Mouse (Mus musculus) E14TG2a.4 (cell line): Measurements from ENCODE around the gene Avpr1b.
A peak's percentile ranks its signal among the peaks of the same experiment; 100 is the strongest.
"Not testable (repeated sequence)": the region's sequence is repeated elsewhere in the genome, so short reads cannot be mapped to it uniquely, and the experiment has no call there.

Experiments used
- H3K27me3 ChIP-seq: 2 replicates; pipeline ENCODE4 v1.6.1; 2014; ENCODE audit warnings: low read length, control low read depth; ENCODE audit not compliant: insufficient read depth
- H3K36me3 ChIP-seq: 2 replicates; pipeline ENCODE4 v1.6.1; 2014; ENCODE audit warnings: low read length, control low read depth; ENCODE audit not compliant: insufficient read depth
- H3K4me1 ChIP-seq: replicated peaks from 2 replicates; pipeline ENCODE4 v1.6.1; 2014; ENCODE audit warnings: low read depth, low read length, control low read depth
- H3K4me3 ChIP-seq: replicated peaks from 2 replicates; pipeline ENCODE4 v1.5.1; 2014; ENCODE audit warnings: mild to moderate bottlenecking, low read length
- H3K9me3 ChIP-seq: 2 replicates; pipeline ENCODE4 v1.6.1; 2014; ENCODE audit warnings: low read length, control low read depth
- CTCF ChIP-seq: conservative IDR thresholded peaks from 2 replicates; pipeline ENCODE4 v1.5.1; 2014; ENCODE audit warnings: low read length
- NANOG ChIP-seq: IDR thresholded peaks from 2 replicates; pipeline ENCODE4 v1.6.1; 2014; ENCODE audit warnings: borderline replicate concordance, low read length, mixed read lengths
- POU5F1 ChIP-seq: IDR thresholded peaks from 2 replicates; pipeline ENCODE4 v1.6.1; 2014; ENCODE audit warnings: low read length, borderline replicate concordance

Gene Avpr1b

GRCm38 (mm10) chr1:131598905-131599304 lies at the start of gene Avpr1b:
Avpr1b (plus strand) TSS chr1:131599239.
- Histone ChIP-seq H3K36me3 (no peaks in the 10 kb centered on the region), H3K4me3 (peak within 1 kb of the TSS; percentile 37), H3K27me3 (peaks cover 39% of the 10 kb centered on the region), H3K9me3 (no peaks in the 10 kb centered on the region), H3K4me1 (peaks cover 21% of the 10 kb centered on the region)
- TF ChIP-seq NANOG (no peak), POU5F1 (no peak), CTCF (no peak)

- H3K36me3 ChIP-seq = no peaks in the 10 kb centered on the region
- H3K9me3 ChIP-seq = no peaks in the 10 kb centered on the region
- no peaks in the 10 kb centered on the region for H3K27me3 ChIP-seq
- H3K4me3 ChIP-seq = no peak overlapping the region
- TF ChIP-seq POU5F1 = no peak
- no peak for TF ChIP-seq CTCF
- TF ChIP-seq NANOG = no peak
- peaks cover 35% of the 10 kb centered on the region for H3K4me1 ChIP-seq
Measured at GRCm38 (mm10) chr1:131551956-131552355, 47.1 kb upstream of the Avpr1b start.

DNA sequence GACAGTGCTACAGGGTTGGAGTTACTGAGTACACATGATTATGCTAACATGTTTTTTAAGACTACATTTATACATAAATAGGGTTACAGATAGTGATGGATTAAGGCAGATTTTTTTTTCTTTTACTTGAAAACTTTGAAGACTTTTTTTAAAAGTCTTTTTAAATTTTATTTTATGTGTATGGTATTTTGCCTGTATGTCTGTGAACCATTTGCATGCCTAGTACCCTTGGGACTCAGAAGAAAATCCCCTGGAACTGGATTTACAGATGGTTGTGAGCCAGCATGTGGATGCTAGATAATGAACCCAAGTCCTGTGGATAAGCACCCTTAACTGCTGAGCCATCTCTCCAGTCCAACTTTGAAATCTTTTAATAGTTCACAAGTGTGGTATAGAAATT lies 45.6 kb upstream of the Avpr1b start:
- TF ChIP-seq POU5F1 (no peak), NANOG (no peak), CTCF (no peak)
- Histone ChIP-seq H3K36me3 (no peaks in the 10 kb centered on the region), H3K9me3 (peaks cover 5% of the 10 kb centered on the region), H3K27me3 (no peaks in the 10 kb centered on the region), H3K4me3 (no peak overlapping the region), H3K4me1 (peaks cover 36% of the 10 kb centered on the region)

DNA sequence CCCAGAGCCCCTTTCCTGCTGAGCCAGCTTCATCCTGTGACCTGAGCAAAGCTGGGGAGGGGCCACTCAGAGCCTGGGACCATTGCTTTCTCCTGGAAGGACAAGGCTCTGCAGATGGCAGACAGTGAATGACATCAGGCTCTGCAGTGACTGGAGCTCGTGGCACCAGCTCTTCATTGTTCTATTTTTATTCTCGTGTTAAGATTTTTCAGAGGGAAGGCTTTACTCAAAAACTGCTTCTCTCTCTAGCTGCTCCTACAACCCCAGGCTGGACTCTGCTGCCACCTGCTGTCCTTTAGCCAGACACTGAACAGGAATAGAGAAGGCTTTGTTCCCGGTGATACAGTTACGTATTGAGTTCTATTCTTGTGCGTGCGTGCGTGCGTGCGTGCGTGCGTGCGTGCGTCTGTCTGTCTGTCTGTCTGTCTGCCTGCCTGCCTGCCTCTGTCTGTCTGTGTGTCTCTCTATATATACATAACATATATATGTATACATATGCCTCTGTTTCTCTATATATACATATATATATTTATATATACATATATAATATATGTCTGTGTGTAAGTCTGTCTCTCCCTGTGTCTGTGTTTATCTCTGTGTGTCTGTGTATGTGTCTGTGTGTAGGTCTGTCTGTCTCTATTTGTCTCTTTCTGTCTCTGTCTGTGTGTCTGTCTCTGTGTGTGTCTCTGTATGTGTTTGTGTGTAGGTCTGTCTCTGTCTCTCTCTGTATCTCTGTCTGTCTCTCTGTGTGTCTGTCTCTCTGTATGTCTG lies 43.8 kb upstream of the Avpr1b start:
- peak; percentile 51 for TF ChIP-seq CTCF
- TF ChIP-seq POU5F1 = no peak
- TF ChIP-seq NANOG = no peak
- Histone ChIP-seq H3K9me3 (peaks cover 21% of the 10 kb centered on the region), H3K27me3 (no peaks in the 10 kb centered on the region), H3K4me3 (no peak overlapping the region), H3K36me3 (no peaks in the 10 kb centered on the region), H3K4me1 (peaks cover 29% of the 10 kb centered on the region)

DNA sequence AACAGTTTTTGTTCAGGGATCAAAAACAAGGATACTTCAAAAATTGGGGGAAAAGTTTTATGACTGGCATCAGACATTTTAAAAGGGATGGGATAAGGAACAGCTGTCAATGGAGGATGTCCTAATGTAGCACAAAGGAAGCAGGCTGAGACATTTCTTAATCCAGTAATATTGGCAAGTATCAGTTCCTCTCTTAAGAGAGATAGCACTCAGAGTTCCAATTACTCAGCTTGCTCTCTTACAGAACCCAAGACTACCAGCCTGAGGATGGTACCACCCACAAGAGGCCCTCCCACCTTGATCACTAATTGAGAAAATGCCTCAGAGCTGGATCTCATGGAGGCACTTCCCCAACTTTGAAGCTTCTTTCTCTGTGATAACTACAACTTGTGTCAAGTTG lies 38.5 kb upstream of the Avpr1b start:
- Histone ChIP-seq H3K4me3 (no peak overlapping the region), H3K4me1 (peaks cover 20% of the 10 kb centered on the region)
- TF ChIP-seq CTCF (no peak), POU5F1 (no peak), NANOG (no peak)

DNA sequence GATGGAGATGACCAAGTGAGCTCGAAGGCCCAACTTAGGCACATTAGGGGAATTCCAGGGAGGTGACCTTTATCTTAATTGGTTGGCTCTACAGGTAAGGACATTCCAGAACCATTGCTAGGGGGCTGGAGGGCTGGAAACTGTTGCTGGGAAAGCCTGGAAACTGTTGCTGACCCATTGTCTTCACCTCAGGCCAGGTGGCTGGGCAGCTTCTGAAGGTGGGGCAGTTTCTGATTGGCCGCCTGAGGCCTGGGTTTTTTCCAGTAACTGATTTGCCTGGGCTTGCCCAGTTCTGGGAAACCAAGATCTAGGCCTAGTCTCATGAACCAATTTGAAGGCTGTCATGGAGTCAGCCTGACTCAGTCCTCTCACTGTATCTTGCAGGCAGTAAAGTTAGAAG lies 37.0 kb upstream of the Avpr1b start:
- H3K9me3 ChIP-seq = peaks cover 49% of the 10 kb centered on the region
- TF ChIP-seq NANOG = no peak
- no peak for TF ChIP-seq CTCF
- no peak for TF ChIP-seq POU5F1
- H3K36me3 ChIP-seq = no peaks in the 10 kb centered on the region
- H3K4me1 ChIP-seq = peaks cover 14% of the 10 kb centered on the region
- no peak overlapping the region for H3K4me3 ChIP-seq
- no peaks in the 10 kb centered on the region for H3K27me3 ChIP-seq

More for the DNA sequence above, 38.5 kb upstream of the Avpr1b start:
- no peaks in the 10 kb centered on the region for H3K36me3 ChIP-seq
- peaks cover 49% of the 10 kb centered on the region for H3K9me3 ChIP-seq
- no peaks in the 10 kb centered on the region for H3K27me3 ChIP-seq

- not testable (repeated sequence) for H3K4me3 ChIP-seq, H3K27me3 ChIP-seq, H3K4me1 ChIP-seq, H3K36me3 ChIP-seq
- H3K9me3 ChIP-seq = peaks cover 24% of the 10 kb centered on the region
- TF ChIP-seq CTCF = 0 out of 2 replicates have a peak, but pooled peaks have one; percentile 14
Measured at GRCm38 (mm10) chr1:131566056-131566455, 33.0 kb upstream of the Avpr1b start.

DNA sequence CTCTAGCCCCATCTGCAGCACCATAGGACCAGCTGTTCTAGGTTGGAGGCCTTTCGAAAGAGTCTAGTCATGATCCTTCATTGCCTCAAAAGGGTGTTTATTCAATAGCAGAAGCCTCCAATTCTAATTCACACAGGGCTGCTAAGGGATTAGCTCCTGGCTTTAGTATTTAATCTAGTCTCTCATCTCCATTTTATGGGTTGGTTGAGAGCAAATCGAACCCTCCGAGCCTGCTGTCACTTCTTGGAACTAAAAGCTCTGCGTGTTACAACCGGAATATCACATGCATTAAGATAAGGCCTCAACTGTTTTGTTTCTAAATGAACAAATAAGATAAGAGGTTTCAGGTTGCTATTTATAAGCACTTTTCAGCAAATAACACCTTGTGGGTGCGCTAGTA lies 29.3 kb upstream of the Avpr1b start:
- H3K4me1 ChIP-seq = peaks cover 3% of the 10 kb centered on the region; the same call in 1 of the 2 replicates
- H3K36me3 ChIP-seq = no peaks in the 10 kb centered on the region

DNA sequence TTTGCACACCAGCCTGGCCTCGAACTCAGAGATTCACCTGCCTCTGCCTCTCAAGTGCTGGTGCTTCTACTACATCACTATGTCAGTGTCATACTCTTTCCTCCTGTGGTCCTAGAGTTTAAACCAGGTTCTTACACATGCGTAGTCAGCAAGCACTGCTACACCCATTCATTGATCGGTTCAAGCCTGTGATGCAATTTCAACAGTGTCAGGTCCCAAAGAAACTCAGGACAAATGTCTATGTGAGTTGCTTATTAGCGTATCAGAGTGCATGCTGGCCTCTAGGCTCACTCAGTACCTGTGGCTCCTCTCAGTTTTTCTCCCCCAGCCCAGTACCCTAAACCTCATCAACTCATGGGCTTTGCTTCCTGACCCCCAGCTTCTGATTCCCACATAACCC lies 28.6 kb upstream of the Avpr1b start:
- no peaks in the 10 kb centered on the region for H3K36me3 ChIP-seq
- H3K4me3 ChIP-seq = no peak overlapping the region
- peaks cover 3% of the 10 kb centered on the region; the same call in 1 of the 2 replicates for H3K4me1 ChIP-seq
- TF ChIP-seq CTCF (no peak), POU5F1 (no peak), NANOG (no peak)
- peaks cover 2% of the 10 kb centered on the region; the same call in 1 of the 2 replicates for H3K9me3 ChIP-seq
- no peaks in the 10 kb centered on the region for H3K27me3 ChIP-seq

More for the DNA sequence above, 29.3 kb upstream of the Avpr1b start:
- Histone ChIP-seq H3K27me3 (no peaks in the 10 kb centered on the region), H3K4me3 (no peak overlapping the region), H3K9me3 (peaks cover 2% of the 10 kb centered on the region; the same call in 1 of the 2 replicates)
- no peak for TF ChIP-seq POU5F1
- TF ChIP-seq CTCF = no peak
- no peak for TF ChIP-seq NANOG
